Mouse (Mus musculus) thymus, adult 2 months (tissue): ENCODE measurements around the gene Tcf7l2. TPM values are rescaled to one million over a fixed set of nuclear protein-coding genes. Genes with fewer than 3 reads are reported as not detected.

Experiments used
- DNase-seq: peaks from one replicate; pipeline ENCODE4 v3.0.0; 2021
- H3K27ac ChIP-seq: fragments of 200-500 bp; 2 replicates; pipeline ENCODE4 v1.5.1; 2012; ENCODE audit warnings: low read length, control low read depth; ENCODE audit not compliant: control insufficient read depth, insufficient read depth
- H3K27me3 ChIP-seq: fragments of 200-500 bp; 2 replicates; pipeline ENCODE4 v1.6.1; 2012; ENCODE audit warnings: mild to moderate bottlenecking, low read length, moderate library complexity, mixed read lengths; ENCODE audit not compliant: control insufficient read depth, insufficient read depth
- H3K36me3 ChIP-seq: fragments of 200-500 bp; 2 replicates; pipeline ENCODE4 v1.6.1; 2012; ENCODE audit warnings: mild to moderate bottlenecking, low read length, moderate library complexity; ENCODE audit not compliant: control insufficient read depth, insufficient read depth
- H3K4me1 ChIP-seq: fragments of 200-500 bp; replicated peaks from 2 replicates; pipeline ENCODE4 v1.6.1; 2012; ENCODE audit warnings: low read length; ENCODE audit not compliant: control insufficient read depth, insufficient read depth
- H3K4me3 ChIP-seq: fragments of 200-500 bp; 2 replicates; pipeline ENCODE4 v1.5.1; 2012; ENCODE audit warnings: mild to moderate bottlenecking, low read length, control low read depth, moderate library complexity; ENCODE audit not compliant: control insufficient read depth, insufficient read depth
- CTCF ChIP-seq: fragments of 200-500 bp; IDR thresholded peaks from 2 replicates; pipeline ENCODE4 v1.5.1; 2012; ENCODE audit warnings: mild to moderate bottlenecking, control low read depth, low read length, moderate library complexity, borderline replicate concordance; ENCODE audit not compliant: control insufficient read depth, poor library complexity, insufficient read depth; ENCODE audit errors: extremely low read depth
- POLR2A ChIP-seq: fragments of 200-500 bp; IDR thresholded peaks from 2 replicates; pipeline ENCODE4 v1.6.1; 2012; ENCODE audit warnings: mild to moderate bottlenecking, low read length, control low read depth, moderate library complexity; ENCODE audit not compliant: control insufficient read depth, poor library complexity, insufficient read depth; ENCODE audit errors: extremely low read depth
- WGBS: fragments of 180-500 bp; shearing (Covaris S2); methylation state at CpG from one replicate; pipeline ENCODE4 v1.1.7; 2018; 5-methylcytosine and 5-hydroxymethylcytosine counted together
- polyA plus RNA-seq: library from polyadenylated mRNA; depleted of rRNA; stranded (reverse); fragments of >200 nt; gene quantifications from 2 replicates; pipeline ENCODE4 v1.2.3, GENCODE M21; 2012

The Tcf7l2 gene
- polyA plus RNA-seq, 1 experiment: 7.6 TPM

DNA sequence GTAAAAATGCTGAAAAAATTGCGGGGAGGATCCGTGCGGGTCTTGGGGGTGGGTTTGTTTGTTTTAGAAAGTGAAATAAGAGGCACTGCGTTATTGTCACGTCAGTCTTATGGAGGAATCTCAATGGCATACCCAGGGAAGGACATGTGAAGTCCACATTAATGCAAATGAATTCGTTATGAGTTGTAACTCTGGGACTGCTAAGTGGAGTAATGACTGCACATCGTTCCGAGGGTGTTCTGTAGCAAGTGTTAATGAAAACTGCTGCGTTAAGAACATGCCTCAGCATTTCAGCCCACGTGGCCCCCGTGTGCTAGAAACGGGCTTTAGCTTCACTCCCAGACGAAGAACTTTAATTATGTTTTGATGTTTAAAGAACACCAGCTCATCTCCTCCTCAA lies 8.4 kb downstream of the Tcf7l2 start:
- DNase-seq: no peak
- Histone ChIP-seq H3K36me3 (no peaks in the 10 kb centered on the region), H3K4me3 (no peak overlapping the region), H3K27ac (no peak overlapping the region), H3K4me1 (peaks cover 3% of the 10 kb centered on the region; the same call in 1 of the 2 replicates), H3K27me3 (no peaks in the 10 kb centered on the region; the same call in 1 of the 2 replicates)
- no peak for TF ChIP-seq POLR2A
- TF ChIP-seq CTCF: no peak
- WGBS: 95% methylated on average over 13 of the region's 13 CpGs

GRCm38 (mm10) chr19:55750465-55750864 lies 8.8 kb downstream of the Tcf7l2 start:
- Histone ChIP-seq H3K27ac (no peak overlapping the region), H3K27me3 (no peaks in the 10 kb centered on the region), H3K4me1 (peaks cover 3% of the 10 kb centered on the region; the same call in 1 of the 2 replicates), H3K4me3 (no peak overlapping the region), H3K36me3 (no peaks in the 10 kb centered on the region)
- TF ChIP-seq CTCF (no peak), POLR2A (no peak)
- DNase-seq: no peak
- WGBS: 92% methylated on average over 7 of the region's 7 CpGs

GRCm38 (mm10) chr19:55752861-55753260 lies 11.2 kb downstream of the Tcf7l2 start:
- H3K27me3 ChIP-seq: no peaks in the 10 kb centered on the region
- DNase-seq: no peak
- 94% methylated on average over 8 of the region's 8 CpGs for WGBS
- H3K27ac ChIP-seq: no peak overlapping the region
- no peaks in the 10 kb centered on the region for H3K36me3 ChIP-seq
- TF ChIP-seq POLR2A (no peak), CTCF (no peak)
- H3K4me1 ChIP-seq: peaks cover 4% of the 10 kb centered on the region
- H3K4me3 ChIP-seq: no peak overlapping the region

DNA sequence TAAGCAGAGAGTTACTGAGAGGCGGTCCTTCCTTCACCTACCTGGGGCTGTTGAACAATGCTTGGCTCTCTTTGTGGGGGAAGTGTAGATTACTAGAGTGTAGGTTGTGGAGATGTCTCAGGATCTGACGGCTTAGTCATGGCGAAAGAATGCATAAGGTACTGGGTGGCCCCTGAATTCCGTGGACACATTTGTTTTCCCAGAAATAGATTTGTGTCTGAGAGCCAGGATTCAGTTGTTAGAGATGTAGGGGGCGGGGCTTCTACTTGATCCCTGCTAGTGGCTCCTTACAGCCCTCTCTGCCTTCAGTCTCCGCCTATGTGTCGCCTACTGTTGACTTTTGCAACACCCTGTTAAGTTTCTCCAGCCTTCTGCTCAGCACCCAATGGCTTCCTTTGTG lies 12.7 kb downstream of the Tcf7l2 start:
- no peaks in the 10 kb centered on the region for H3K27me3 ChIP-seq

GRCm38 (mm10) chr19:55755462-55755861 lies 13.8 kb downstream of the Tcf7l2 start:
- Histone ChIP-seq H3K4me3 (no peak overlapping the region), H3K27ac (no peak overlapping the region), H3K27me3 (no peaks in the 10 kb centered on the region), H3K4me1 (peaks cover 4% of the 10 kb centered on the region), H3K36me3 (no peaks in the 10 kb centered on the region)
- no peak for DNase-seq
- WGBS: 95% methylated on average over 9 of the region's 9 CpGs
- TF ChIP-seq POLR2A (no peak), CTCF (no peak)

More for the DNA sequence above, 12.7 kb downstream of the Tcf7l2 start:
- DNase-seq: no peak
- no peak overlapping the region for H3K4me3 ChIP-seq
- H3K4me1 ChIP-seq: peaks cover 4% of the 10 kb centered on the region
- no peak for TF ChIP-seq POLR2A
- TF ChIP-seq CTCF: no peak
- H3K27ac ChIP-seq: no peak overlapping the region
- WGBS: 93% methylated on average over 7 of the region's 7 CpGs
- H3K36me3 ChIP-seq: no peaks in the 10 kb centered on the region

DNA sequence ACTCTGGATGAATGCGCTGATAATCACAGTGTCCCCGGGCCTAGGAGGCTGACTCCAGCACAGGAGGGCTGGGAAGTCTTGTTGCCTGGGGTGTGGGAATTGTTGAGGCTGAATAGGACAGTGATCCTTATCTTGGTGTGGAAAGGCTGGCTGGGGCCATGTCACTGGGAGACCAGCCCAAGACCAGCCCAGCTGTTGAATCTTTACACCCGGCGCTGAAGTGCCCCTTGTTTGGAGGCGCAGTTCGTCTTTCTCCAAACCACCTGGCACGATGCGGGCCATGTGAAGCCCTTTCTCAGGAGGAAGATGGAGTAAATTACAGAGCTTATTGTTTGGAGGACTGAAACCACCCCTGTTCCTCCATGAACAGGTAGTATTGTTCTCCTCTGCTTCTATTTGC lies 15.1 kb downstream of the Tcf7l2 start:
- H3K4me3 ChIP-seq: no peak overlapping the region
- TF ChIP-seq CTCF: no peak
- TF ChIP-seq POLR2A: no peak
- no peaks in the 10 kb centered on the region for H3K27me3 ChIP-seq
- H3K36me3 ChIP-seq: no peaks in the 10 kb centered on the region
- WGBS: 84% methylated on average over 8 of the region's 8 CpGs
- H3K4me1 ChIP-seq: peaks cover 4% of the 10 kb centered on the region
- no peak for DNase-seq
- H3K27ac ChIP-seq: no peak overlapping the region

- no peaks in the 10 kb centered on the region for H3K27me3 ChIP-seq
- no peak overlapping the region for H3K27ac ChIP-seq
- H3K4me1 ChIP-seq: peaks cover 4% of the 10 kb centered on the region
- H3K36me3 ChIP-seq: no peaks in the 10 kb centered on the region
- H3K4me3 ChIP-seq: no peak overlapping the region
- DNase-seq: no peak
- 95% methylated on average over 6 of the region's 6 CpGs for WGBS
- TF ChIP-seq POLR2A (no peak), CTCF (no peak)
These were observed 15.8 kb downstream of the Tcf7l2 start for GRCm38 (mm10) chr19:55757403-55757802.
